ENCODE assay signal across 8 mouse cellular contexts in genomic region chr5:148633999-148634398, GRCm38 (mm10).
DNase-seq lines count a peak whose midpoint lies in the region; ATAC-seq lines count a peak whose summit lies in the region.
"Had no signal": no experiment of that assay in that cellular context is flagged by ENCODE, and none has a peak within 500 bp of the region (broad histone marks: within the 10 kb centered on the region; RNA-seq: fewer than 3 reads in every experiment).

No protein-coding gene starts in this region.

- no peak overlapping the region for H3K4me3 ChIP-seq in midbrain, embryonic 15.5 days
- no peak overlapping the region for H3K4me3 ChIP-seq in midbrain, embryonic 14.5 days (replicated peaks; ENCODE audit: low read depth, low read length)
- H3K4me3 ChIP-seq in heart, embryonic 15.5 days, result no peak overlapping the region

- H3K9me3 ChIP-seq in midbrain, embryonic 15.5 days, result no peaks in the 10 kb centered on the region
- H3K9me3 ChIP-seq in midbrain, embryonic 14.5 days (ENCODE audit: control insufficient read depth, low read length), result no peaks in the 10 kb centered on the region
- no peaks in the 10 kb centered on the region for H3K9me3 ChIP-seq in heart, embryonic 15.5 days (replicated peaks)

- 0 out of 2 replicates have a peak, but pooled peaks have one; percentile 50 for ATAC-seq in midbrain, embryonic 15.5 days (replicated peaks)
- ATAC-seq in midbrain, embryonic 14.5 days (ENCODE audit: low FRiP score, low TSS enrichment), result no peak
- 0 out of 2 replicates have a peak, but pooled peaks have one; percentile 36 for ATAC-seq in heart, embryonic 15.5 days (replicated peaks; ENCODE audit: insufficient number of reproducible peaks, insufficient read depth, low FRiP score, low read depth)

- H3K4me2 ChIP-seq in midbrain, embryonic 15.5 days, result no peak overlapping the region
- H3K4me2 ChIP-seq in midbrain, embryonic 14.5 days (ENCODE audit: low read length), result no peak overlapping the region
- H3K4me2 ChIP-seq in heart, embryonic 15.5 days, result no peak overlapping the region

- no peak for DNase-seq in midbrain, embryonic 14.5 days
- DNase-seq in adrenal gland, postnatal 14 days, result peak; percentile 65
- DNase-seq in ovary, postnatal 36 days (ENCODE audit: low spot score), result peak; percentile 27
- DNase-seq in right cerebral cortex, postnatal 4 days, result no peak
- no peak for DNase-seq in embryo, embryonic 10 days (ENCODE audit: low spot score)

- H3K27ac ChIP-seq in midbrain, embryonic 15.5 days, result no peak overlapping the region
- no peak overlapping the region for H3K27ac ChIP-seq in midbrain, embryonic 14.5 days (replicated peaks; ENCODE audit: low read depth, low read length)
- peak overlapping the region; percentile 5; the same call in 1 of the 2 replicates for H3K27ac ChIP-seq in heart, embryonic 15.5 days
- H3K27ac ChIP-seq: kidney, postnatal 0 days had no signal

- H3K27me3 ChIP-seq in midbrain, embryonic 15.5 days (replicated peaks), result no peaks in the 10 kb centered on the region
- no peaks in the 10 kb centered on the region for H3K27me3 ChIP-seq in midbrain, embryonic 14.5 days (ENCODE audit: control insufficient read depth, insufficient read depth, low read length)
- H3K27me3 ChIP-seq in heart, embryonic 15.5 days, result no peaks in the 10 kb centered on the region; the same call in 1 of the 2 replicates

- WGBS in midbrain, embryonic 15.5 days, result 54% methylated on average over 5 of the region's 5 CpGs
- WGBS in midbrain, embryonic 14.5 days, result 62% methylated on average over 5 of the region's 5 CpGs
- 24% methylated on average over 5 of the region's 5 CpGs for WGBS in heart, embryonic 15.5 days

- H3K36me3 ChIP-seq in midbrain, embryonic 15.5 days (replicated peaks), result no peaks in the 10 kb centered on the region
- H3K36me3 ChIP-seq in midbrain, embryonic 14.5 days (ENCODE audit: control insufficient read depth, insufficient read depth, low read length), result no peaks in the 10 kb centered on the region
- no peaks in the 10 kb centered on the region for H3K36me3 ChIP-seq in heart, embryonic 15.5 days

- H3K4me1 ChIP-seq in midbrain, embryonic 15.5 days, result no peaks in the 10 kb centered on the region
- 0 out of 2 replicates have a peak, but pooled peaks cover 4% of the 10 kb centered on the region for H3K4me1 ChIP-seq in midbrain, embryonic 14.5 days (ENCODE audit: control insufficient read depth, insufficient read depth, low read length)
- peaks cover 32% of the 10 kb centered on the region for H3K4me1 ChIP-seq in heart, embryonic 15.5 days (replicated peaks)

- no peak overlapping the region for H3K9ac ChIP-seq in midbrain, embryonic 15.5 days
- H3K9ac ChIP-seq in midbrain, embryonic 14.5 days (replicated peaks; ENCODE audit: low read length), result no peak overlapping the region
- no peak overlapping the region for H3K9ac ChIP-seq in heart, embryonic 15.5 days

Comparison
In these comparisons a context has a peak if more than half of its experiments do, and no peak if none do; other contexts are left out.
1. DNase-seq: peak in adrenal gland, postnatal 14 days (single experiment) and ovary, postnatal 36 days (single experiment); none in midbrain, embryonic 14.5 days (single experiment), right cerebral cortex, postnatal 4 days (single experiment) and embryo, embryonic 10 days (single experiment).